8 mouse cellular contexts compared by ENCODE assay signal in the genomic region with DNA sequence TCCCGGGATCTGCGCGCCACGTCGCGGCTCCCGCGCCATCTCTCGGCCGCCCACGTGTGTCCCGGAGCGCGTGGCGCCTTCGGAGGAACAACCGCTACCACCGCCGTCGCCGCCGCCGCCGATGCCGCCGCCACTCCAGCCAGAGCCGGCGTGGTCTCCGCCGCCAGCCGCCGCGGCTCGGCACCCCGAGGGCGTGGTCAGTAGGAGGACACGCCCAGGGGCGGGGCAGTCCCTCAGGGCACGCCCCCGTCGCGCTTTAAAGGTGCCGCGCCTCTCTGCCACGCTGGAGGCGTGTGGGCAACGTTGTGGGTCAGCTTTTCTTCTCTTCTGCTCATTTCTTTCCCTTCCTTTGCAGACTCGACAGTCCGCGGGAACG. TPM values are rescaled to one million over a fixed set of nuclear protein-coding genes. Genes with fewer than 3 reads are reported as not detected.
A peak's percentile ranks its signal among the peaks of the same experiment; 100 is the strongest.
DNase-seq lines count a peak whose midpoint lies in the region; ATAC-seq and TF ChIP-seq lines count a peak whose summit lies in the region.

A gene (minus strand): TSS at position 152 of the 376 bp plus-strand sequence.

- H3K9me3 ChIP-seq in forebrain, embryonic 13.5 days (replicated peaks), result no peaks in the 10 kb centered on the region
- H3K9me3 ChIP-seq in heart, postnatal 0 days (replicated peaks; ENCODE audit: control insufficient read depth, low read length), result 0 out of 2 replicates have a peak, but pooled peaks cover 1% of the 10 kb centered on the region
- 0 out of 2 replicates have a peak, but pooled peaks cover 4% of the 10 kb centered on the region for H3K9me3 ChIP-seq in liver, embryonic 12.5 days (replicated peaks)

- H3K9ac ChIP-seq in forebrain, embryonic 13.5 days, result peak within 1 kb of the TSS; percentile 80
- H3K9ac ChIP-seq in heart, postnatal 0 days (replicated peaks; ENCODE audit: low read depth, low read length), result no peak within 1 kb of the TSS
- H3K9ac ChIP-seq in liver, embryonic 12.5 days, result peak within 1 kb of the TSS; percentile 68

- H3K36me3 ChIP-seq in forebrain, embryonic 13.5 days (ENCODE audit: poor library complexity, severe bottlenecking), result peaks cover 18% of the 10 kb centered on the region
- H3K36me3 ChIP-seq in heart, postnatal 0 days (replicated peaks; ENCODE audit: control insufficient read depth, insufficient read depth, low read length), result peaks cover 5% of the 10 kb centered on the region
- peaks cover 12% of the 10 kb centered on the region for H3K36me3 ChIP-seq in liver, embryonic 12.5 days
- no peaks in the 10 kb centered on the region; the same call in 1 of the 2 replicates for H3K36me3 ChIP-seq in splenic B cell, adult 2 months (ENCODE audit: control insufficient read depth, insufficient read depth, low read length, poor library complexity, severe bottlenecking)

- no peak for TF ChIP-seq EP300 in heart, postnatal 0 days (IDR thresholded peaks at IDR 0.05; ENCODE audit: low read depth)

- H3K27ac ChIP-seq in forebrain, embryonic 13.5 days, result peak within 1 kb of the TSS; percentile 86
- no peak within 1 kb of the TSS for H3K27ac ChIP-seq in heart, postnatal 0 days (ENCODE audit: low read depth)
- no peak within 1 kb of the TSS for H3K27ac ChIP-seq in liver, embryonic 12.5 days

- H3K4me1 ChIP-seq in forebrain, embryonic 13.5 days, result peaks cover 85% of the 10 kb centered on the region
- H3K4me1 ChIP-seq in heart, postnatal 0 days (ENCODE audit: control insufficient read depth, insufficient read depth), result peaks cover 16% of the 10 kb centered on the region; the same call in 1 of the 2 replicates
- H3K4me1 ChIP-seq in liver, embryonic 12.5 days, result peaks cover 17% of the 10 kb centered on the region

- H3K27me3 ChIP-seq in forebrain, embryonic 13.5 days, result peaks cover 17% of the 10 kb centered on the region
- peaks cover 17% of the 10 kb centered on the region for H3K27me3 ChIP-seq in heart, postnatal 0 days (ENCODE audit: control insufficient read depth, insufficient read depth, low read length)
- peaks cover 60% of the 10 kb centered on the region for H3K27me3 ChIP-seq in liver, embryonic 12.5 days (replicated peaks)
- no peaks in the 10 kb centered on the region for H3K27me3 ChIP-seq in splenic B cell, adult 2 months (ENCODE audit: control insufficient read depth, insufficient read depth, low read length, poor library complexity, severe bottlenecking)

- under 1% methylated on average over 26 of the region's 51 CpGs for WGBS in forebrain, embryonic 13.5 days
- WGBS in heart, postnatal 0 days, result 0% methylated on average over 29 of the region's 51 CpGs
- WGBS in liver, embryonic 12.5 days (ENCODE audit: insufficient replicate concordance), result under 1% methylated on average over 49 of the region's 51 CpGs

- TF ChIP-seq CTCF in heart, postnatal 0 days (IDR thresholded peaks at IDR 0.05; ENCODE audit: low read depth), result no peak

- peak within 1 kb of the TSS; percentile 64 for H3K4me3 ChIP-seq in forebrain, embryonic 13.5 days
- H3K4me3 ChIP-seq in heart, postnatal 0 days (ENCODE audit: low read depth, low read length), result peak within 1 kb of the TSS; percentile 58
- peak within 1 kb of the TSS; percentile 61 for H3K4me3 ChIP-seq in liver, embryonic 12.5 days

- ATAC-seq in forebrain, embryonic 13.5 days, result peak; percentile 83
- peak; percentile 93 for ATAC-seq in heart, postnatal 0 days (ENCODE audit: insufficient read depth, low read depth)
- peak; percentile 83 for ATAC-seq in liver, embryonic 12.5 days

- peak within 1 kb of the TSS; percentile 97 for H3K4me2 ChIP-seq in forebrain, embryonic 13.5 days
- peak within 1 kb of the TSS; percentile 91 for H3K4me2 ChIP-seq in heart, postnatal 0 days (ENCODE audit: low read depth, low read length)
- H3K4me2 ChIP-seq in liver, embryonic 12.5 days, result peak within 1 kb of the TSS; percentile 97

- DNase-seq in CD4-positive, CD25-positive, alpha-beta regulatory T cell, adult 2 months (ENCODE audit: low read depth, low spot score), result peak; percentile 74
- DNase-seq in c-Kit-negative CD71-positive TER-119-positive erythroid progenitor cells, embryonic 14.5 days (ENCODE audit: low read depth, low spot score), result peak; percentile 49
- peak; percentile 75 for DNase-seq in heart, postnatal 0 days (ENCODE audit: low spot score)
- peak; percentile 85 to 87 for DNase-seq in kidney, postnatal 25 days
- DNase-seq in natural killer cell, adult 2 months (ENCODE audit: low spot score in 2 of 2), result peak; percentile 49 to 79
- peak; percentile 84 for DNase-seq in splenic B cell, adult 2 months (ENCODE audit: low read depth, low spot score)

RNA-seq across cellular contexts. Expression of the gene that starts here (rescaled TPM):
- 18.2 and 25.7 TPM in 2 replicates for polyA plus RNA-seq in forebrain, embryonic 13.5 days (2015; fragmentation: Nextera tagmentation; extraction: Ambion mirVana)
- 3.3 and 7.4 TPM in 2 replicates for total RNA-seq in heart, postnatal 0 days (2014; rRNA removed; ENCODE audit: low replicate concordance)
- 1.8 and 2.4 TPM in 2 replicates for polyA plus RNA-seq in heart, postnatal 0 days (2015; fragmentation: Nextera tagmentation; extraction: Ambion mirVana)
- 0.58 and 0.74 TPM in 2 replicates for polyA plus RNA-seq in liver, embryonic 12.5 days (2016; fragmentation: Nextera tagmentation; extraction: Ambion mirVana)

Comparison
In these comparisons a context has a peak if more than half of its experiments do, and no peak if none do; other contexts are left out.
1. Peak in ATAC-seq, H3K4me3 ChIP-seq, H3K9ac ChIP-seq and H3K4me2 ChIP-seq in liver, embryonic 12.5 days; RNA of the gene not detected or under 1 TPM.